In the genomic region with DNA sequence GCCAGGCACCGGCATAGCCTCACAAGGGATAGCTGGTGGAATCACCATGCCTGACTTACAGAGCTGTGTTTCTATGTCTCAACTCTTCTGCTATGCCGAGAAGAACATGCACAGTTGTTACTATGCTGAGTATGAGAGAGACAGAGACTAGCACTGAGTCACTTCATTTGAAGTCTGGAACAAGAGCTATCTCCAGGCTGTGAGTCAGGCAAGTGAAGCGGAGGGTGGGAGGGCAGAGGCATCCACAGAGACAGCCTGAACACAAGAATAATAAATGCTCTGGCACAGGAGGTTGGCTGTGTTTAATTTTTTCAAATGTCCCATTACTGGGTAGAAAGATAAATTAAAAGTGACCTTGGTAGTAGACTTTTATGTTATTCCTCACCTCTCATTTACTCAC, we compare ENCODE assay signal across 18 mouse cellular contexts.
DNase-seq lines count a peak whose midpoint lies in the region.
"Had no signal": no experiment of that assay in that cellular context is flagged by ENCODE, and none has a peak within 500 bp of the region (broad histone marks: within the 10 kb centered on the region; RNA-seq: fewer than 3 reads in every experiment).

No protein-coding gene starts in this region.

- intact Hi-C loops in left cerebral cortex, postnatal 10 days (cut with DNase I), result no loop called here

- peak; percentile 2 for DNase-seq in adrenal gland, postnatal 25 days
- DNase-seq in adrenal gland, adult 8-10 months, result no peak
- peak; percentile 44 for DNase-seq in left cerebral cortex, adult 11 months (ENCODE audit: low spot score)
- no peak for DNase-seq in left cerebral cortex, postnatal 10 days (ENCODE audit: extremely low spot score in 1 of 2, low spot score in 2 of 2)
- DNase-seq in 3T3-L1 (ENCODE audit: low read depth, low spot score), result peak; percentile 56
- DNase-seq in brain, adult 2 months (ENCODE audit: low read depth, low spot score), result peak; percentile 92
- DNase-seq in spleen, postnatal 10 days (ENCODE audit: low spot score in 2 of 2), result no peak
- DNase-seq in spleen, adult 12 weeks (ENCODE audit: low spot score), result no peak
- DNase-seq: B cell, adult 2 months; cerebellum, adult 9-10 months; gastrocnemius, adult 2 months; heart, postnatal 10 days; kidney, adult 2 months; kidney, postnatal 10 days; liver, embryonic 13.5 days; lung, embryonic 14.5 days; lung, postnatal 4 days; thymus, postnatal 14 days had no signal

Comparison
In these comparisons a context has a peak if more than half of its experiments do, and no peak if none do; other contexts are left out.
1. DNase-seq: peak in adrenal gland, postnatal 25 days (single experiment), left cerebral cortex, adult 11 months (single experiment), 3T3-L1 (single experiment) and brain, adult 2 months (single experiment); none in adrenal gland, adult 8-10 months (single experiment), left cerebral cortex, postnatal 10 days (0 of 2), spleen, postnatal 10 days (0 of 2) and spleen, adult 12 weeks (single experiment).